Mouse (Mus musculus): Measurements from ENCODE around the gene Rfx5. TPM values are rescaled to one million over a fixed set of nuclear protein-coding genes. Genes with fewer than 3 reads are reported as not detected.
A peak's percentile ranks its signal among the peaks of the same experiment; 100 is the strongest.

Rfx5 gene
- total RNA-seq, 2 experiments from 2014 or later: 23.3 to 28.2 TPM

GRCm38 (mm10) chr3:94948066-94948614, 5.7 kb upstream of the Rfx5 start:
- Histone ChIP-seq H3K4me3 (no peak overlapping the region), H3K27ac (no peak overlapping the region)
- TF ChIP-seq CTCF (IDR thresholded peaks at IDR 0.05): peak; percentile 78
- no peak for DNase-seq (ENCODE audit: extremely low spot score in 1 of 2, low spot score in 2 of 2)
- intact Hi-C loops (cut with DNase I): loop anchor here (1.0 kb wide), 1 partner anchor 49 kb away; no protein-coding TSS in a partner anchor

GRCm38 (mm10) chr3:94949645-94950044, 4.2 kb upstream of the Rfx5 start:
- intact Hi-C loops (cut with DNase I): no loop called here
- no peak for DNase-seq (ENCODE audit: extremely low spot score in 1 of 2, low spot score in 2 of 2)
- H3K27ac ChIP-seq: no peak overlapping the region
- H3K4me3 ChIP-seq: no peak overlapping the region
- no peak for TF ChIP-seq CTCF (IDR thresholded peaks at IDR 0.05)

- DNase-seq (ENCODE audit: extremely low spot score in 1 of 2, low spot score in 2 of 2): peak in 1 of 2 experiments; percentile 17
- intact Hi-C loops (cut with DNase I): no loop called here
- Histone ChIP-seq H3K4me3 (peak overlapping the region; percentile 91), H3K27ac (no peak overlapping the region)
- TF ChIP-seq CTCF (IDR thresholded peaks at IDR 0.05): no peak
Measured at GRCm38 (mm10) chr3:94952806-94953205, 1.1 kb upstream of the Rfx5 start.

GRCm38 (mm10) chr3:94953384-94953763, 501 bp upstream of the Rfx5 start:
- intact Hi-C loops (cut with DNase I): no loop called here
- no peak for TF ChIP-seq CTCF (IDR thresholded peaks at IDR 0.05)
- H3K4me3 ChIP-seq: peak overlapping the region; percentile 91
- H3K27ac ChIP-seq: peak overlapping the region; percentile 61; the same call in 1 of the 2 replicates
- DNase-seq (ENCODE audit: extremely low spot score in 1 of 2, low spot score in 2 of 2): no peak

- intact Hi-C loops (cut with DNase I): no loop called here
Measured at GRCm38 (mm10) chr3:94958295-94958694, 4.4 kb downstream of the Rfx5 start.

GRCm38 (mm10) chr3:94959871-94960270, 6.0 kb downstream of the Rfx5 start:
- intact Hi-C loops (cut with DNase I): no loop called here
- DNase-seq (ENCODE audit: extremely low spot score in 1 of 2, low spot score in 2 of 2): no peak
- TF ChIP-seq CTCF (IDR thresholded peaks at IDR 0.05): no peak
- H3K4me3 ChIP-seq: no peak overlapping the region
- H3K27ac ChIP-seq: no peak overlapping the region

More at GRCm38 (mm10) chr3:94958295-94958694, 4.4 kb downstream of the Rfx5 start:
- H3K4me3 ChIP-seq: no peak overlapping the region
- DNase-seq (ENCODE audit: extremely low spot score in 1 of 2, low spot score in 2 of 2): no peak
- no peak for TF ChIP-seq CTCF (IDR thresholded peaks at IDR 0.05)
- no peak overlapping the region for H3K27ac ChIP-seq

- intact Hi-C loops (cut with DNase I): no loop called here
- no peak overlapping the region for H3K4me3 ChIP-seq
- H3K27ac ChIP-seq: no peak overlapping the region
- no peak for DNase-seq (ENCODE audit: extremely low spot score in 1 of 2, low spot score in 2 of 2)
- TF ChIP-seq CTCF (IDR thresholded peaks at IDR 0.05): no peak
Measured at GRCm38 (mm10) chr3:94960322-94960721, 6.4 kb downstream of the Rfx5 start.

- DNase-seq (ENCODE audit: extremely low spot score in 1 of 2, low spot score in 2 of 2): no peak
- TF ChIP-seq CTCF (IDR thresholded peaks at IDR 0.05): no peak
- intact Hi-C loops (cut with DNase I): no loop called here
- Histone ChIP-seq H3K27ac (no peak overlapping the region), H3K4me3 (no peak overlapping the region)
Measured at GRCm38 (mm10) chr3:94964989-94965388, 11.1 kb downstream of the Rfx5 start.

- intact Hi-C loops (cut with DNase I): no loop called here
- Histone ChIP-seq H3K27ac (no peak overlapping the region), H3K4me3 (no peak overlapping the region)
- TF ChIP-seq CTCF (IDR thresholded peaks at IDR 0.05): no peak
- no peak for DNase-seq (ENCODE audit: extremely low spot score in 1 of 2, low spot score in 2 of 2)
Measured at GRCm38 (mm10) chr3:94965878-94966277, 12.0 kb downstream of the Rfx5 start.

GRCm38 (mm10) chr3:94972552-94972951, 18.7 kb downstream of the Rfx5 start:
- DNase-seq (ENCODE audit: extremely low spot score in 1 of 2, low spot score in 2 of 2): no peak
- TF ChIP-seq CTCF (IDR thresholded peaks at IDR 0.05): no peak
- no peak overlapping the region for H3K4me3 ChIP-seq
- H3K27ac ChIP-seq: no peak overlapping the region
- intact Hi-C loops (cut with DNase I): no loop called here

GRCm38 (mm10) chr3:94973620-94974019, 19.7 kb downstream of the Rfx5 start:
- intact Hi-C loops (cut with DNase I): loop anchor here (1.0 to 2.0 kb wide), 2 partner anchors 19 to 23 kb away; partner anchors contain the start of gene Rfx5

GRCm38 (mm10) chr3:94974026-94974527, 20.2 kb downstream of the Rfx5 start:
- DNase-seq (ENCODE audit: extremely low spot score in 1 of 2, low spot score in 2 of 2): no peak
- intact Hi-C loops (cut with DNase I): loop anchor here (1.0 to 2.0 kb wide), 2 partner anchors 20 to 23 kb away; partner anchors contain the start of gene Rfx5
- Histone ChIP-seq H3K4me3 (peak overlapping the region; percentile 88), H3K27ac (peak overlapping the region; percentile 69)
- TF ChIP-seq CTCF (IDR thresholded peaks at IDR 0.05): no peak

More at GRCm38 (mm10) chr3:94973620-94974019, 19.7 kb downstream of the Rfx5 start:
- Histone ChIP-seq H3K27ac (no peak overlapping the region), H3K4me3 (no peak overlapping the region)
- DNase-seq (ENCODE audit: extremely low spot score in 1 of 2, low spot score in 2 of 2): no peak
- no peak for TF ChIP-seq CTCF (IDR thresholded peaks at IDR 0.05)
